Mouse (Mus musculus): Measurements from ENCODE around the gene Apeh. TPM values are rescaled to one million over a fixed set of nuclear protein-coding genes. Genes with fewer than 3 reads are reported as not detected.

Gene Apeh
- polyA plus RNA-seq, 1 experiment from 2014 or later = 63.4 TPM

- ATAC-seq (ENCODE audit: low FRiP score, low read depth) = no peak
- H3K9ac ChIP-seq = no peak overlapping the region
- H3K27ac ChIP-seq = no peak overlapping the region
- H3K4me3 ChIP-seq = no peak overlapping the region
- 72% methylated on average over 43 of the region's 43 CpGs for WGBS
- no peak overlapping the region for H3K4me2 ChIP-seq (replicated peaks)
- peaks cover 64% of the 10 kb centered on the region for H3K36me3 ChIP-seq
- H3K9me3 ChIP-seq = no peaks in the 10 kb centered on the region
- H3K4me1 ChIP-seq = peaks cover 12% of the 10 kb centered on the region
- peaks cover 7% of the 10 kb centered on the region for H3K27me3 ChIP-seq (replicated peaks)
Observed at GRCm38 (mm10) chr9:108115290-108116077, 21.1 kb upstream of the Apeh start.

- no peak overlapping the region for H3K4me3 ChIP-seq
- peaks cover 80% of the 10 kb centered on the region for H3K36me3 ChIP-seq
- H3K4me1 ChIP-seq = peaks cover 14% of the 10 kb centered on the region
- H3K4me2 ChIP-seq (replicated peaks) = no peak overlapping the region
- H3K27me3 ChIP-seq (replicated peaks) = peaks cover 7% of the 10 kb centered on the region
- ATAC-seq (ENCODE audit: low FRiP score, low read depth) = no peak
- H3K9me3 ChIP-seq = no peaks in the 10 kb centered on the region
- no peak overlapping the region for H3K9ac ChIP-seq
- no peak overlapping the region for H3K27ac ChIP-seq
- WGBS = 94% methylated on average over 18 of the region's 18 CpGs
Observed at GRCm38 (mm10) chr9:108112719-108113340, 18.4 kb upstream of the Apeh start.

GRCm38 (mm10) chr9:108111593-108112121 lies 17.3 kb upstream of the Apeh start:
- Histone ChIP-seq H3K4me1 (peaks cover 14% of the 10 kb centered on the region), H3K4me2 (replicated peaks) (peak overlapping the region; percentile 46), H3K4me3 (0 out of 2 replicates have a peak overlapping the region, but pooled peaks have one; percentile 11), H3K9me3 (no peaks in the 10 kb centered on the region), H3K9ac (peak overlapping the region; percentile 45), H3K27ac (no peak overlapping the region), H3K27me3 (replicated peaks) (peaks cover 7% of the 10 kb centered on the region), H3K36me3 (peaks cover 80% of the 10 kb centered on the region)
- ATAC-seq (ENCODE audit: low FRiP score, low read depth) = no peak
- WGBS = 71% methylated on average over 17 of the region's 17 CpGs

- Histone ChIP-seq H3K27ac (no peak overlapping the region), H3K36me3 (peaks cover 78% of the 10 kb centered on the region), H3K27me3 (replicated peaks) (peaks cover 9% of the 10 kb centered on the region), H3K4me2 (replicated peaks) (peak overlapping the region; percentile 46), H3K4me3 (0 out of 2 replicates have a peak overlapping the region, but pooled peaks have one; percentile 11), H3K9me3 (no peaks in the 10 kb centered on the region), H3K4me1 (peaks cover 14% of the 10 kb centered on the region), H3K9ac (peak overlapping the region; percentile 45)
- WGBS = 19% methylated on average over 22 of the region's 22 CpGs
- no peak for ATAC-seq (ENCODE audit: low FRiP score, low read depth)
Observed at GRCm38 (mm10) chr9:108111101-108111592, 16.7 kb upstream of the Apeh start.

- peaks cover 24% of the 10 kb centered on the region for H3K4me1 ChIP-seq
- 0 out of 2 replicates have a peak overlapping the region, but pooled peaks have one; percentile 21 for H3K9ac ChIP-seq
- peaks cover 12% of the 10 kb centered on the region for H3K27me3 ChIP-seq (replicated peaks)
- no peak overlapping the region for H3K4me3 ChIP-seq
- peaks cover 76% of the 10 kb centered on the region for H3K36me3 ChIP-seq
- WGBS = 92% methylated on average over 16 of the region's 16 CpGs
- no peak overlapping the region for H3K27ac ChIP-seq
- no peak for ATAC-seq (ENCODE audit: low FRiP score, low read depth)
- H3K4me2 ChIP-seq (replicated peaks) = no peak overlapping the region
- H3K9me3 ChIP-seq = no peaks in the 10 kb centered on the region
Observed at GRCm38 (mm10) chr9:108110160-108110559, 15.8 kb upstream of the Apeh start.

- no peak overlapping the region for H3K4me3 ChIP-seq
- 94% methylated on average over 16 of the region's 16 CpGs for WGBS
- peaks cover 9% of the 10 kb centered on the region for H3K27me3 ChIP-seq (replicated peaks)
- H3K4me1 ChIP-seq = peaks cover 32% of the 10 kb centered on the region
- no peaks in the 10 kb centered on the region for H3K9me3 ChIP-seq
- peaks cover 71% of the 10 kb centered on the region for H3K36me3 ChIP-seq
- no peak overlapping the region for H3K27ac ChIP-seq
- ATAC-seq (ENCODE audit: low FRiP score, low read depth) = no peak
- H3K4me2 ChIP-seq (replicated peaks) = no peak overlapping the region
- no peak overlapping the region for H3K9ac ChIP-seq
Observed at GRCm38 (mm10) chr9:108107867-108108266, 13.5 kb upstream of the Apeh start.

GRCm38 (mm10) chr9:108106090-108106489 lies 11.7 kb upstream of the Apeh start:
- Histone ChIP-seq H3K4me3 (no peak overlapping the region), H3K36me3 (peaks cover 66% of the 10 kb centered on the region), H3K4me1 (peaks cover 26% of the 10 kb centered on the region), H3K9ac (no peak overlapping the region), H3K9me3 (no peaks in the 10 kb centered on the region), H3K4me2 (replicated peaks) (no peak overlapping the region), H3K27me3 (replicated peaks) (peaks cover 8% of the 10 kb centered on the region), H3K27ac (no peak overlapping the region)
- WGBS = 92% methylated on average over 23 of the region's 23 CpGs
- no peak for ATAC-seq (ENCODE audit: low FRiP score, low read depth)

- peaks cover 61% of the 10 kb centered on the region for H3K36me3 ChIP-seq
- H3K9me3 ChIP-seq = no peaks in the 10 kb centered on the region
- H3K9ac ChIP-seq = no peak overlapping the region; the same call in 1 of the 2 replicates
- H3K4me3 ChIP-seq = no peak overlapping the region
- H3K4me2 ChIP-seq (replicated peaks) = 0 out of 2 replicates have a peak overlapping the region, but pooled peaks have one; percentile 31
- no peak overlapping the region for H3K27ac ChIP-seq
- H3K4me1 ChIP-seq = peaks cover 20% of the 10 kb centered on the region
- ATAC-seq (ENCODE audit: low FRiP score, low read depth) = no peak
- H3K27me3 ChIP-seq (replicated peaks) = peaks cover 5% of the 10 kb centered on the region
- WGBS = 74% methylated on average over 12 of the region's 12 CpGs
Observed at GRCm38 (mm10) chr9:108105549-108105863, 11.1 kb upstream of the Apeh start.

GRCm38 (mm10) chr9:108104766-108105548 lies 10.6 kb upstream of the Apeh start:
- Histone ChIP-seq H3K9me3 (no peaks in the 10 kb centered on the region), H3K27ac (no peak overlapping the region), H3K4me3 (no peak overlapping the region), H3K9ac (peak overlapping the region; percentile 33; the same call in 1 of the 2 replicates), H3K36me3 (peaks cover 56% of the 10 kb centered on the region), H3K27me3 (replicated peaks) (peaks cover 5% of the 10 kb centered on the region), H3K4me2 (replicated peaks) (peak overlapping the region; percentile 31), H3K4me1 (peaks cover 18% of the 10 kb centered on the region)
- ATAC-seq (ENCODE audit: low FRiP score, low read depth) = 0 out of 2 replicates have a peak, but pooled peaks have one; percentile 33
- WGBS = 39% methylated on average over 31 of the region's 31 CpGs

- H3K27me3 ChIP-seq (replicated peaks) = no peaks in the 10 kb centered on the region
- no peak overlapping the region for H3K9ac ChIP-seq
- ATAC-seq (ENCODE audit: low FRiP score, low read depth) = no peak
- 86% methylated on average over 8 of the region's 8 CpGs for WGBS
- H3K36me3 ChIP-seq = peaks cover 37% of the 10 kb centered on the region
- no peak overlapping the region for H3K27ac ChIP-seq
- H3K4me3 ChIP-seq = no peak overlapping the region
- no peak overlapping the region for H3K4me2 ChIP-seq (replicated peaks)
- H3K9me3 ChIP-seq = no peaks in the 10 kb centered on the region
- H3K4me1 ChIP-seq = peaks cover 11% of the 10 kb centered on the region
Observed at GRCm38 (mm10) chr9:108099619-108100018, 5.2 kb upstream of the Apeh start.

GRCm38 (mm10) chr9:108095949-108096712 lies 1.7 kb upstream of the Apeh start:
- H3K27ac ChIP-seq = no peak overlapping the region
- H3K9ac ChIP-seq = no peak overlapping the region
- H3K9me3 ChIP-seq = no peaks in the 10 kb centered on the region
- H3K4me2 ChIP-seq (replicated peaks) = peak overlapping the region; percentile 87; the same call in 1 of the 2 replicates
- WGBS = 56% methylated on average over 10 of the region's 10 CpGs
- H3K27me3 ChIP-seq (replicated peaks) = no peaks in the 10 kb centered on the region
- H3K4me3 ChIP-seq = no peak overlapping the region
- no peak for ATAC-seq (ENCODE audit: low FRiP score, low read depth)
- H3K4me1 ChIP-seq = peaks cover 17% of the 10 kb centered on the region
- peaks cover 33% of the 10 kb centered on the region for H3K36me3 ChIP-seq

Data from neural tube, embryonic 12.5 days (tissue).